Mouse (Mus musculus) limb, embryonic 14.5 days (tissue): ENCODE measurements around the gene Slc24a1. TPM values are rescaled to one million over a fixed set of nuclear protein-coding genes. Genes with fewer than 3 reads are reported as not detected.

Source experiments
- ATAC-seq: fragments of 200-750 bp; cut with Nextera tagmentation; 2 replicates; pipeline ENCODE4 v1.8.0; 2017; ENCODE audit warnings: low read depth, moderate number of reproducible peaks, moderate TSS enrichment; ENCODE audit not compliant: low FRiP score
- DNase-seq: peaks from one replicate; pipeline ENCODE4 v3.0.0-alpha.2; 2015; ENCODE audit warnings: low spot score
- H3K27ac ChIP-seq: fragments of 300-500 bp; sonication (generic); replicated peaks from 2 replicates; pipeline ENCODE4 v1.5.1; 2014; ENCODE audit warnings: low read depth, mild to moderate bottlenecking, low read length, moderate library complexity, mixed read lengths
- H3K27me3 ChIP-seq: fragments of 300-500 bp; sonication (generic); 2 replicates; pipeline ENCODE4 v1.6.1; 2014; ENCODE audit warnings: low read length, mixed read lengths; ENCODE audit not compliant: control insufficient read depth, insufficient read depth
- H3K36me3 ChIP-seq: fragments of 300-500 bp; sonication (generic); 2 replicates; pipeline ENCODE4 v1.6.1; 2014; ENCODE audit warnings: mild to moderate bottlenecking, low read length, moderate library complexity, mixed read lengths; ENCODE audit not compliant: control insufficient read depth, insufficient read depth
- H3K4me1 ChIP-seq: fragments of 300-500 bp; sonication (generic); 2 replicates; pipeline ENCODE4 v1.6.1; 2014; ENCODE audit warnings: antibody characterized with exemption, low read length, mixed read lengths; ENCODE audit not compliant: control insufficient read depth, insufficient read depth
- H3K4me2 ChIP-seq: fragments of 300-500 bp; sonication (generic); replicated peaks from 2 replicates; pipeline ENCODE4 v1.6.1; 2014; ENCODE audit warnings: low read depth, mild to moderate bottlenecking, low read length, moderate library complexity; ENCODE audit not compliant: severe bottlenecking
- H3K4me3 ChIP-seq: fragments of 300-500 bp; sonication (generic); replicated peaks from 2 replicates; pipeline ENCODE4 v1.5.1; 2014; ENCODE audit warnings: low read length
- H3K9ac ChIP-seq: fragments of 300-500 bp; sonication (generic); 2 replicates; pipeline ENCODE4 v1.6.1; 2014; ENCODE audit warnings: mild to moderate bottlenecking, low read depth, low read length, moderate library complexity; ENCODE audit not compliant: severe bottlenecking
- H3K9me3 ChIP-seq: fragments of 300-500 bp; sonication (generic); 2 replicates; pipeline ENCODE4 v1.6.1; 2016; ENCODE audit warnings: low read length; ENCODE audit not compliant: control insufficient read depth
- POLR2A ChIP-seq: fragments of 200-500 bp; IDR thresholded peaks from 2 replicates; pipeline ENCODE4 v1.8.0; 2012; ENCODE audit warnings: inconsistent platforms, mild to moderate bottlenecking, moderate library complexity, borderline replicate concordance; ENCODE audit not compliant: insufficient read depth, insufficient read length; ENCODE audit errors: extremely low read depth
- WGBS: fragments of 180-500 bp; shearing (Covaris S2); extraction: QIAGEN DNeasy Blood & Tissue Kit; methylation state at CpG from one replicate; pipeline ENCODE4 v1.1.7; 2014; 5-methylcytosine and 5-hydroxymethylcytosine counted together
- polyA plus RNA-seq, 2 experiments: library from polyadenylated mRNA; depleted of rRNA in 1 of 2; stranded (reverse) in 1 of 2; unstranded in 1 of 2; fragments of >200 nt; fragmentation: Nextera tagmentation in 1 of 2; extraction: Ambion mirVana in 1 of 2; gene quantifications; 2 replicates each; pipeline versions ENCODE4 v1.2.1 to v1.2.3; 2012 to 2014

Gene Slc24a1
- polyA plus RNA-seq, 2 experiments, result 0.03 to 0.06 TPM

GRCm38 (mm10) chr9:64930256-64930655 is 21.2 kb downstream of the Slc24a1 start:
- no peak for TF ChIP-seq POLR2A
- Histone ChIP-seq H3K36me3 (no peaks in the 10 kb centered on the region), H3K4me2 (no peak overlapping the region), H3K4me3 (no peak overlapping the region), H3K9me3 (no peaks in the 10 kb centered on the region), H3K4me1 (peaks cover 16% of the 10 kb centered on the region; the same call in 1 of the 2 replicates), H3K27me3 (no peaks in the 10 kb centered on the region), H3K9ac (no peak overlapping the region), H3K27ac (no peak overlapping the region)
- no peak for ATAC-seq
- WGBS, result 71% methylated on average over 4 of the region's 4 CpGs
- DNase-seq, result no peak

- peak; percentile 44; the same call in 1 of the 2 replicates for ATAC-seq
- no peak overlapping the region for H3K9ac ChIP-seq
- no peak overlapping the region for H3K4me2 ChIP-seq
- peaks cover 7% of the 10 kb centered on the region; the same call in 1 of the 2 replicates for H3K4me1 ChIP-seq
- TF ChIP-seq POLR2A, result no peak
- no peaks in the 10 kb centered on the region for H3K9me3 ChIP-seq
- 64% methylated on average over 8 of the region's 8 CpGs for WGBS
- H3K36me3 ChIP-seq, result peaks cover under 1% of the 10 kb centered on the region; the same call in 1 of the 2 replicates
- DNase-seq, result peak; percentile 76
- no peak overlapping the region for H3K4me3 ChIP-seq
- no peaks in the 10 kb centered on the region for H3K27me3 ChIP-seq
- no peak overlapping the region for H3K27ac ChIP-seq
These were observed 25.0 kb downstream of the Slc24a1 start for GRCm38 (mm10) chr9:64926201-64926991.

- no peak overlapping the region for H3K27ac ChIP-seq
- H3K4me1 ChIP-seq, result peaks cover 7% of the 10 kb centered on the region; the same call in 1 of the 2 replicates
- DNase-seq (no peak), ATAC-seq (no peak)
- H3K36me3 ChIP-seq, result peaks cover 2% of the 10 kb centered on the region; the same call in 1 of the 2 replicates
- no peak overlapping the region for H3K9ac ChIP-seq
- TF ChIP-seq POLR2A, result no peak
- H3K9me3 ChIP-seq, result no peaks in the 10 kb centered on the region
- no peak overlapping the region for H3K4me3 ChIP-seq
- no peaks in the 10 kb centered on the region for H3K27me3 ChIP-seq
- no peak overlapping the region for H3K4me2 ChIP-seq
- 77% methylated on average over 5 of the region's 5 CpGs for WGBS
These were observed 25.6 kb downstream of the Slc24a1 start for GRCm38 (mm10) chr9:64925771-64926170.

- H3K36me3 ChIP-seq, result peaks cover 4% of the 10 kb centered on the region
- no peaks in the 10 kb centered on the region for H3K9me3 ChIP-seq
- TF ChIP-seq POLR2A, result 0 out of 2 replicates have a peak, but pooled peaks have one; percentile 18
- 0 out of 2 replicates have a peak overlapping the region, but pooled peaks have one; percentile 4 for H3K9ac ChIP-seq
- WGBS, result 34% methylated on average over 16 of the region's 16 CpGs
- peak overlapping the region; percentile 41 for H3K4me2 ChIP-seq
- peak overlapping the region; percentile 29 for H3K4me3 ChIP-seq
- H3K4me1 ChIP-seq, result no peaks in the 10 kb centered on the region
- DNase-seq (peak; percentile 65), ATAC-seq (no peak)
- H3K27me3 ChIP-seq, result no peaks in the 10 kb centered on the region
- no peak overlapping the region for H3K27ac ChIP-seq
These were observed 32.8 kb downstream of the Slc24a1 start for GRCm38 (mm10) chr9:64918560-64918959.

GRCm38 (mm10) chr9:64914629-64915028 is 36.8 kb downstream of the Slc24a1 start:
- Histone ChIP-seq H3K27me3 (no peaks in the 10 kb centered on the region), H3K9me3 (no peaks in the 10 kb centered on the region), H3K4me1 (no peaks in the 10 kb centered on the region), H3K27ac (no peak overlapping the region), H3K36me3 (peaks cover 15% of the 10 kb centered on the region), H3K9ac (no peak overlapping the region), H3K4me2 (no peak overlapping the region), H3K4me3 (no peak overlapping the region)
- ATAC-seq (no peak), DNase-seq (no peak)
- no peak for TF ChIP-seq POLR2A
- 82% methylated on average over 4 of the region's 4 CpGs for whole genome bisulfite sequencing
